Mouse (Mus musculus) C2C12 (cell line): Measurements from ENCODE around the gene Slc44a5.

ENCODE experiments used
- CTCF ChIP-seq: IDR thresholded peaks from one replicate; pipeline ENCODE4 v1.5.1; 2011; ENCODE audit not compliant: control insufficient read depth, insufficient read depth, insufficient read length
- MAX ChIP-seq: IDR thresholded peaks from one replicate; pipeline ENCODE4 v1.6.1; 2011; ENCODE audit warnings: mild to moderate bottlenecking, control low read depth
- MYOG ChIP-seq: IDR thresholded peaks from one replicate; pipeline ENCODE4 v1.6.1; 2011; ENCODE audit not compliant: control insufficient read depth, insufficient read length; ENCODE audit errors: extremely low read depth
- USF1 ChIP-seq: IDR thresholded peaks from one replicate; pipeline ENCODE4 v1.6.1; 2011; ENCODE audit warnings: low read depth, mild to moderate bottlenecking, control low read depth, moderate library complexity

DNA sequence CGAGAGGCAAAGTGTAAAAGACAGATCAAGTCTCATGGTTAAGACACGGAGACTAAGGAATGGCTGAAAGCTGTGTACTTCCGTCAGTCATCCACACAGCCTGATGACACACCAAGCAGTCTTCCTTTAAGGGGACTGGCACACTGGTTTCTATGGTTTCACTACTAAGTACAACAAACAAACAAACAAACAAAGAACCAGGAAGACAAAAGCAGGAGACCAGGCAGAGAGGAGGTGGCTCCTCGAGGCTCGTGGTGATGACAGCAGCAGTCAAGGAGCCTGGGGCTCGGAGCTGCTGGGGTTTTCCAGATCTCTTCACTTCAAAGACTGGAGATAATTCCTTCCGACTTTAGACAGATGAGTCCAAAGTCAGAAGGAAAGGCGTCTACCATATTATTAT lies 33.2 kb upstream of the Slc44a5 start:
- TF ChIP-seq CTCF (no peak), USF1 (no peak), MYOG (no peak), MAX (no peak)
